Mouse (Mus musculus) heart, embryonic 11.5 days (tissue): ENCODE data around the gene Mipep. TPM values are rescaled to one million over a fixed set of nuclear protein-coding genes. Genes with fewer than 3 reads are reported as not detected.

Source experiments
- ATAC-seq: fragments of 200-750 bp; cut with Nextera tagmentation; replicated peaks from 2 replicates; pipeline ENCODE4 v1.8.0; 2017; ENCODE audit warnings: moderate library complexity; ENCODE audit not compliant: insufficient number of reproducible peaks, low FRiP score, low TSS enrichment
- H3K27ac ChIP-seq: fragments of 300-500 bp; sonication (generic); 2 replicates; pipeline ENCODE4 v1.5.1; 2014; ENCODE audit warnings: mild to moderate bottlenecking, low read depth, low read length
- H3K27me3 ChIP-seq: fragments of 300-500 bp; sonication (generic); 2 replicates; pipeline ENCODE4 v1.6.1; 2014; ENCODE audit warnings: mild to moderate bottlenecking, low read length, mixed read lengths; ENCODE audit not compliant: control insufficient read depth, insufficient read depth
- H3K36me3 ChIP-seq: fragments of 300-500 bp; sonication (generic); 2 replicates; pipeline ENCODE4 v1.6.1; 2014; ENCODE audit warnings: mild to moderate bottlenecking, low read length, moderate library complexity, mixed read lengths; ENCODE audit not compliant: control insufficient read depth, insufficient read depth
- H3K4me1 ChIP-seq: fragments of 300-500 bp; sonication (generic); 2 replicates; pipeline ENCODE4 v1.6.1; 2014; ENCODE audit warnings: low read length; ENCODE audit not compliant: control insufficient read depth, insufficient read depth
- H3K4me2 ChIP-seq: fragments of 300-500 bp; sonication (generic); 2 replicates; pipeline ENCODE4 v1.6.1; 2014; ENCODE audit warnings: mild to moderate bottlenecking, moderate library complexity
- H3K4me3 ChIP-seq: fragments of 300-500 bp; sonication (generic); 2 replicates; pipeline ENCODE4 v1.5.1; 2014; ENCODE audit warnings: low read depth, low read length
- H3K9ac ChIP-seq: fragments of 300-500 bp; sonication (generic); 2 replicates; pipeline ENCODE4 v1.6.1; 2014; ENCODE audit warnings: mild to moderate bottlenecking, low read depth, low read length, moderate library complexity
- H3K9me3 ChIP-seq: fragments of 300-500 bp; sonication (generic); replicated peaks from 2 replicates; pipeline ENCODE4 v1.6.1; 2016; ENCODE audit warnings: low read length; ENCODE audit not compliant: control insufficient read depth
- WGBS: fragments of 180-500 bp; shearing (Covaris S2); extraction: QIAGEN DNeasy Blood & Tissue Kit; methylation state at CpG from one replicate; pipeline ENCODE4 v1.1.7; 2014; ENCODE audit not compliant: insufficient replicate concordance; 5-methylcytosine and 5-hydroxymethylcytosine counted together
- polyA plus RNA-seq: library from polyadenylated mRNA; unstranded; fragments of >200 nt; fragmentation: Nextera tagmentation; extraction: Ambion mirVana; gene quantifications from 2 replicates; pipeline ENCODE4 v1.2.1, GENCODE M21; 2014

Mipep gene
- 26.0 and 29.9 TPM in 2 replicates for polyA plus RNA-seq

GRCm38 (mm10) chr14:60784427-60785315 is at the start of gene Mipep:
TSS of gene Mipep (plus strand) at chr14:60784573.
- Histone ChIP-seq H3K4me2 (peak within 1 kb of the TSS; percentile 77), H3K27ac (peak within 1 kb of the TSS; percentile 51; the same call in 1 of the 2 replicates), H3K27me3 (peaks cover 2% of the 10 kb centered on the region; the same call in 1 of the 2 replicates), H3K36me3 (no peaks in the 10 kb centered on the region; the same call in 1 of the 2 replicates), H3K9ac (peak within 1 kb of the TSS; percentile 75), H3K4me3 (peak within 1 kb of the TSS; percentile 76), H3K4me1 (no peaks in the 10 kb centered on the region), H3K9me3 (no peaks in the 10 kb centered on the region)
- under 1% methylated on average over 61 of the region's 61 CpGs for WGBS
- ATAC-seq = peak; percentile 81

GRCm38 (mm10) chr14:60735206-60735605 is 49.2 kb upstream of the Mipep start:
- Histone ChIP-seq H3K9me3 (no peaks in the 10 kb centered on the region), H3K27ac (peak overlapping the region; percentile 96), H3K9ac (peak overlapping the region; percentile 60; the same call in 1 of the 2 replicates), H3K27me3 (no peaks in the 10 kb centered on the region), H3K4me1 (peaks cover 64% of the 10 kb centered on the region), H3K4me3 (peak overlapping the region; percentile 50), H3K4me2 (peak overlapping the region; percentile 66), H3K36me3 (no peaks in the 10 kb centered on the region)
- 35% methylated on average over 5 of the region's 5 CpGs for WGBS
- ATAC-seq = no peak

GRCm38 (mm10) chr14:60735848-60736547 is 48.4 kb upstream of the Mipep start:
- Histone ChIP-seq H3K9ac (peak overlapping the region; percentile 65), H3K27ac (peak overlapping the region; percentile 96), H3K36me3 (no peaks in the 10 kb centered on the region), H3K27me3 (no peaks in the 10 kb centered on the region), H3K4me3 (no peak overlapping the region; the same call in 1 of the 2 replicates), H3K4me2 (peak overlapping the region; percentile 66), H3K4me1 (peaks cover 72% of the 10 kb centered on the region), H3K9me3 (no peaks in the 10 kb centered on the region)
- no peak for ATAC-seq
- 38% methylated on average over 13 of the region's 13 CpGs for WGBS

- H3K4me3 ChIP-seq = peak overlapping the region; percentile 21; the same call in 1 of the 2 replicates
- H3K36me3 ChIP-seq = no peaks in the 10 kb centered on the region
- peaks cover 79% of the 10 kb centered on the region for H3K4me1 ChIP-seq
- peak overlapping the region; percentile 96 for H3K27ac ChIP-seq
- H3K4me2 ChIP-seq = peak overlapping the region; percentile 66
- WGBS = 9% methylated on average over 4 of the region's 4 CpGs
- H3K9me3 ChIP-seq = no peaks in the 10 kb centered on the region
- H3K27me3 ChIP-seq = no peaks in the 10 kb centered on the region
- no peak for ATAC-seq
- H3K9ac ChIP-seq = peak overlapping the region; percentile 65
Measured at GRCm38 (mm10) chr14:60736591-60737192, 47.7 kb upstream of the Mipep start.

- H3K9me3 ChIP-seq = no peaks in the 10 kb centered on the region
- peak overlapping the region; percentile 66 for H3K4me2 ChIP-seq
- no peak for ATAC-seq
- peak overlapping the region; percentile 65; the same call in 1 of the 2 replicates for H3K9ac ChIP-seq
- H3K4me1 ChIP-seq = peaks cover 81% of the 10 kb centered on the region
- no peaks in the 10 kb centered on the region for H3K27me3 ChIP-seq
- H3K36me3 ChIP-seq = no peaks in the 10 kb centered on the region
- 16% methylated on average over 7 of the region's 7 CpGs for whole genome bisulfite sequencing
- peak overlapping the region; percentile 96 for H3K27ac ChIP-seq
- no peak overlapping the region; the same call in 1 of the 2 replicates for H3K4me3 ChIP-seq
Measured at GRCm38 (mm10) chr14:60737202-60737611, 47.2 kb upstream of the Mipep start.

- H3K27ac ChIP-seq = peak overlapping the region; percentile 96
- peak overlapping the region; percentile 27; the same call in 1 of the 2 replicates for H3K4me2 ChIP-seq
- H3K4me1 ChIP-seq = peaks cover 81% of the 10 kb centered on the region
- no peak for ATAC-seq
- H3K27me3 ChIP-seq = no peaks in the 10 kb centered on the region
- H3K9me3 ChIP-seq = no peaks in the 10 kb centered on the region
- H3K36me3 ChIP-seq = no peaks in the 10 kb centered on the region
- no peak overlapping the region for H3K4me3 ChIP-seq
- 0 out of 2 replicates have a peak overlapping the region, but pooled peaks have one; percentile 44 for H3K9ac ChIP-seq
- 48% methylated on average over 10 of the region's 10 CpGs for WGBS
Measured at GRCm38 (mm10) chr14:60738434-60738938, 45.9 kb upstream of the Mipep start.

- H3K9ac ChIP-seq = no peak overlapping the region
- no peaks in the 10 kb centered on the region for H3K27me3 ChIP-seq
- H3K27ac ChIP-seq = peak overlapping the region; percentile 96
- peaks cover 82% of the 10 kb centered on the region for H3K4me1 ChIP-seq
- no peaks in the 10 kb centered on the region for H3K36me3 ChIP-seq
- no peak overlapping the region for H3K4me3 ChIP-seq
- H3K4me2 ChIP-seq = no peak overlapping the region
- H3K9me3 ChIP-seq = no peaks in the 10 kb centered on the region
- WGBS = 9% methylated on average over 8 of the region's 9 CpGs
- no peak for ATAC-seq
Measured at GRCm38 (mm10) chr14:60739155-60739554, 45.2 kb upstream of the Mipep start.

GRCm38 (mm10) chr14:60739616-60740015 is 44.8 kb upstream of the Mipep start:
- no peak overlapping the region for H3K4me2 ChIP-seq
- H3K9ac ChIP-seq = peak overlapping the region; percentile 52; the same call in 1 of the 2 replicates
- peaks cover 84% of the 10 kb centered on the region for H3K4me1 ChIP-seq
- no peak for ATAC-seq
- no peaks in the 10 kb centered on the region for H3K36me3 ChIP-seq
- H3K9me3 ChIP-seq = no peaks in the 10 kb centered on the region
- no peaks in the 10 kb centered on the region for H3K27me3 ChIP-seq
- H3K27ac ChIP-seq = peak overlapping the region; percentile 81
- WGBS = 64% methylated on average over 12 of the region's 12 CpGs
- H3K4me3 ChIP-seq = no peak overlapping the region
